Mouse (Mus musculus) limb, embryonic 10.5 days (tissue): ENCODE data around the gene Dusp28. TPM values are rescaled to one million over a fixed set of nuclear protein-coding genes. Genes with fewer than 3 reads are reported as not detected.

ENCODE experiments used
- DNase-seq: peaks from one replicate; pipeline ENCODE4 v3.0.0-alpha.2; 2017; ENCODE audit warnings: low spot score
- H3K27ac ChIP-seq: fragments of 300-500 bp; sonication (generic); 2 replicates; pipeline ENCODE4 v1.5.1; 2016; ENCODE audit warnings: mild to moderate bottlenecking
- H3K27me3 ChIP-seq: fragments of 300-500 bp; sonication (generic); 2 replicates; pipeline ENCODE4 v1.6.1; 2016; ENCODE audit warnings: low read depth, mild to moderate bottlenecking; ENCODE audit not compliant: poor library complexity, severe bottlenecking
- H3K36me3 ChIP-seq: fragments of 300-500 bp; sonication (generic); 2 replicates; pipeline ENCODE4 v1.6.1; 2016; ENCODE audit warnings: mild to moderate bottlenecking, moderate library complexity
- H3K4me1 ChIP-seq: fragments of 300-500 bp; sonication (generic); 2 replicates; pipeline ENCODE4 v1.6.1; 2016
- H3K4me3 ChIP-seq: fragments of 300-500 bp; sonication (generic); 2 replicates; pipeline ENCODE4 v1.5.1; 2016; ENCODE audit warnings: mild to moderate bottlenecking, moderate library complexity
- H3K9me3 ChIP-seq: fragments of 300-500 bp; sonication (generic); replicated peaks from 2 replicates; pipeline ENCODE4 v1.6.1; 2016; ENCODE audit warnings: mild to moderate bottlenecking
- WGBS: fragments of 180-500 bp; shearing (Covaris S2); methylation state at CpG from one replicate; pipeline ENCODE4 v1.1.7; 2016; 5-methylcytosine and 5-hydroxymethylcytosine counted together
- polyA plus RNA-seq: library from polyadenylated mRNA; unstranded; fragments of >200 nt; fragmentation: Nextera tagmentation; extraction: Ambion mirVana; gene quantifications from 2 replicates; pipeline ENCODE4 v1.2.1, GENCODE M21; 2016

Dusp28 gene
- polyA plus RNA-seq, 1 experiment from 2014 or later: 8.8 TPM

DNA sequence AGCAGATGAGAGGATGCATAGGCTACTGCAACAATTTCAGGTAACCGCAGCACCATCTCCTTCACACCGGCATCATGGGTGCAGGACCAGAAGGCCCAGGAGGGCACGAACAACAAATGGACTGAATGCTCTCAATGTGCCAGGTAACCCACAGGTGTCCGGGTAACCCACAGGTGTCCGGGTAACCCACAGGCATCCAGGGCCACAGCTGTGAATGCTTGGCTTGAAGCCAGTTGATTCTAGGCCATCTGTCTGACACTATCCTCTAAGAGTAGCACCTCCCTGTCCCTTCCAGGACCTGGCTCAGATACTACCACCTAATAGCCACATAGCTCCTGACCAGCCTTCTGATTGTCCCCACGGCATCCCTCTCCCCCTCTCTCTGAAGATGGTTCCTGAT lies 24.8 kb upstream of the Dusp28 start:
- no peaks in the 10 kb centered on the region for H3K9me3 ChIP-seq
- peaks cover 12% of the 10 kb centered on the region; the same call in 1 of the 2 replicates for H3K27me3 ChIP-seq
- peaks cover 3% of the 10 kb centered on the region; the same call in 1 of the 2 replicates for H3K4me1 ChIP-seq
- H3K36me3 ChIP-seq: no peaks in the 10 kb centered on the region
- no peak for DNase-seq
- H3K4me3 ChIP-seq: no peak overlapping the region
- 89% methylated on average over 6 of the region's 6 CpGs for WGBS
- no peak overlapping the region for H3K27ac ChIP-seq

DNA sequence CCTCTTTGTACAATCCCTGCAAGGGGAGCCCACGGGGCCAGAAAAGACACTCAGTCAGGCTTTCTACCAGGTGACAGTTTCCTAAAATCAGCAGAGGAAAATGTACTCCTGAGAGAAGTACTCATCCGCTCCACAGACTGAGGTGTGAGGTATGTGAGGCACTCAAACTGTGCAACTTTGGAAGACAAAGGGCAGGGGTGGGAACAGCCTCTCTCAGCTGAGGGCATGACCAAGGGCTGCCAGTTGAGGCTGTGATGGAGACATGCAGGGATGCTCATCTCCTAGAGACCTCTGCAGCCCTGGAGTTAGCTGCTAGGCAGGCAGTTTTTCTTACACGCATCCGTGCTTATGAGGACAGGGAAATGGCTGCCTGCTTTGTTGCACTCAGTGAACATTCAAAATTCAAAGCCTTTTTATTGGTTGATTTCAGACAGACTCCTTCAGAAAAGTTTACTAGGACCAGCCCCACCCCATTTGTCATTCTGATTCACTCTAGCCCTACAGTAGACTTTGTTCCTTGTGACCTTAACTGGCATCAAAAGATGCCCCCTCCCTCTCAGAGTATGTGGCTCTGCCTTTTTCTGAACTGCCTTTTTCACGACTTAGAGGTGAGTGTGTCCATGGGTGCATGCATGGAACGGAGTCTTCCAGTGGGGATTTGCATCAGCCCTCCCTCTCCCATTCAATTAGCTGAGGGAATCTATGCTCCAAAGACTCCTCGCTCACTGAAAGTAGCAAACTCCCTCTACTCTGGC lies 17.7 kb upstream of the Dusp28 start:
- 77% methylated on average over 7 of the region's 7 CpGs for WGBS
- no peak overlapping the region for H3K27ac ChIP-seq
- no peaks in the 10 kb centered on the region for H3K27me3 ChIP-seq
- no peaks in the 10 kb centered on the region for H3K36me3 ChIP-seq
- DNase-seq: no peak
- no peak overlapping the region for H3K4me3 ChIP-seq
- no peaks in the 10 kb centered on the region for H3K4me1 ChIP-seq
- no peaks in the 10 kb centered on the region for H3K9me3 ChIP-seq

DNA sequence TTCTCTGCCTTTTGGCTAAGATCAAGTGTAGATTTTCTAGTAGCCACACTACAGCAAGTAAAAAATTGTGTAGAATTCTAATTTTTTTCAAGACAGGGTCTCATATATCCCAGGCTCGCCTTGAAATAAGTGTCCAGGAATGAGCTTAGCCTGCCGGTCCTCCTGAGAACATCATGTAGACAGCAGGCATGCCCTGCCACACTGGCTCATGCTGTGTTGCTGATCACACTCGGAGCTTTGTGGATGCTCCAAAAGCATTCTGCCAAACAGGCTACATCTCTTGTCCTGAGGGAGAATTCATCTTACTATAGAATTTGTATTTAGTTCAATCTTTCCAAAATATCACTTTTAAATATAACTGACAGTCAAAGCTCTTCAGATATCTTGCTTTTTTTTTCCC lies 14.0 kb upstream of the Dusp28 start:
- H3K4me3 ChIP-seq: no peak overlapping the region
- DNase-seq: no peak
- 76% methylated on average over 3 of the region's 3 CpGs for WGBS
- no peak overlapping the region for H3K27ac ChIP-seq
- no peaks in the 10 kb centered on the region for H3K36me3 ChIP-seq
- H3K4me1 ChIP-seq: no peaks in the 10 kb centered on the region
- H3K9me3 ChIP-seq: no peaks in the 10 kb centered on the region
- no peaks in the 10 kb centered on the region for H3K27me3 ChIP-seq

DNA sequence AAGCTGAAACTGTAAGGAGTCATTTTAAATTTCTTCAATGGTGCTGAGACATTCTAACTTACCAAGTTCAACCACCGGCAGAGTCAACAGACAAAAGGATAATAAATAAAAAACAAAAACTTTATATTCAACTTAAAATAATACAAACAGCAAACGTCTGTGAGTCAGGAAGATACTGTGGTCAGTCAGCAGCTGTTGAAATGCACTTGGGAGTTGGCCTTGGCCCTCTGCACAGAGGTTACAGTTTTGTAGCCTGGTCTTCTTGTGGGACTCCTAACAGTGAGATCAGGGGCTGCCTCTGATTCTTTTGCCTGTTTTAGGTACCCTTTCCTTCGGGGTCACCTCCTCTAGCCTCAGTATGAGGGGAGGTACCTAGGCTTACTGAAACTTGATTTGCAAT lies 12.9 kb upstream of the Dusp28 start:
- Histone ChIP-seq H3K27ac (no peak overlapping the region), H3K27me3 (0 out of 2 replicates have a peak, but pooled peaks cover 4% of the 10 kb centered on the region), H3K36me3 (no peaks in the 10 kb centered on the region), H3K4me3 (no peak overlapping the region), H3K9me3 (no peaks in the 10 kb centered on the region), H3K4me1 (no peaks in the 10 kb centered on the region)
- DNase-seq: no peak
- WGBS: 76% methylated on average over 3 of the region's 3 CpGs

DNA sequence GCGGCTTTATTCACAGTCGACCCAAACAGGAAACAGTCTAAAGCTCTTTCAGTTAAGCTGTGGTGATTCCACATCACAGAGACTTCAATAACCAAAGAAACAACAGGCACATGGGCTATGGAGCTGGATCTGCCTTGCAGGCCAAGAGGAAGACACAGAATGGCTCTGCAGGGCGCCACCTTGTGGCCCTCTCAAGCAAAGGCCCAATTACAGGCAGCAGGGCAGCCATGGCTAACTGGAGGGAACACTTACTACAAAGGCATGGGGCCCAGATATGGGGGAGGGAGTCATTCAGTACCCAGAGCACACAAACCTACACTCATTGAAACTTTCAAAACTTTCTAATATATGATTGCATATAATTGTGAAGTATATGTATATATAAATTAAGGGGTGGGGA lies 11.7 kb upstream of the Dusp28 start:
- Histone ChIP-seq H3K27me3 (peaks cover 11% of the 10 kb centered on the region), H3K36me3 (no peaks in the 10 kb centered on the region), H3K4me1 (no peaks in the 10 kb centered on the region), H3K27ac (no peak overlapping the region), H3K9me3 (no peaks in the 10 kb centered on the region), H3K4me3 (no peak overlapping the region)
- peak; percentile 85 for DNase-seq
- WGBS: 13% methylated on average over 3 of the region's 3 CpGs

DNA sequence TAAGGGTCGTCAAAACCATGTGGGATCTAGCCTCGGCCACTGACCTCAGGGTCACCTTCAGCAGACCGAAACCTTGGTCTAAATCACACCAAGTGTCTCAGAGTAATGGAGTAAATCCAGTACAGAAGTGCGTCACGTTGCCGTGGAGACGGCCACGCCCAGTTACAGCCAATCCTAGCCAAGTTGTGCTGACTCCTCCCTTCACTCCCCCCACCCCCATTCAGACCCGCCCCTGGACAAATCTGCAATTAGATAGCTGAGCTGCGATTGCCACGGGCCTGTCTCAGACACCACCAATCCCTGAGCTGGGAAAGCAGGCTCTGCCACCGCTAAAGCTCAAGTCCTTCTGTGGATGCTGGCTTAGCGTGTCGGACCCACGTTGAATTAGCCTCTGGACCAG lies 4.0 kb upstream of the Dusp28 start, which contains the start of gene Ankmy1:
TSS of gene Ankmy1 (minus strand) at position 121 of the 400 bp plus-strand sequence.
- 2% methylated on average over 15 of the region's 15 CpGs for WGBS
- Histone ChIP-seq H3K4me1 (peaks cover 27% of the 10 kb centered on the region), H3K27me3 (peaks cover 23% of the 10 kb centered on the region), H3K27ac (no peak within 1 kb of the TSS), H3K9me3 (no peaks in the 10 kb centered on the region), H3K36me3 (no peaks in the 10 kb centered on the region), H3K4me3 (peak within 1 kb of the TSS; percentile 46)
- DNase-seq: peak; percentile 85

DNA sequence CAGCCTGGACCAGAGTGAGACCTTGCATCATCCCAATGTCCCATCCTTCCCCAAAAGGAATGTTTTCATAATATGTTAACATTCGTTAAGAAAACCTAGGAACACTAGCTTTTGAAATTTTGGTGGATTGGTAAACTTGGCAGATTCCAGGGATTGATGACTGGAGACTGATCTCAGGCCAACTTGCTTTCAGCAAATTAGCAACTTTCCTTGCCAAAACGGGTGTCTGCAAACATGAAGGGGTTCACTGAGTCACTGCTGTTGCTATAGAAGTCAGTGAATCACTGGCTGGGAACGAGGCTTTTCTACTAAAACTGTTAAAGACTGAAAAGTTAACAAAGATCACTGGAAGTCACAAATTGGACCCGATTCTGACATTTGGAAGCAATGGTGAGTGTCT lies 3.2 kb upstream of the Dusp28 start:
- H3K4me3 ChIP-seq: no peak overlapping the region
- H3K4me1 ChIP-seq: peaks cover 32% of the 10 kb centered on the region
- DNase-seq: no peak
- no peaks in the 10 kb centered on the region for H3K36me3 ChIP-seq
- no peaks in the 10 kb centered on the region for H3K9me3 ChIP-seq
- H3K27me3 ChIP-seq: peaks cover 28% of the 10 kb centered on the region
- H3K27ac ChIP-seq: no peak overlapping the region
- WGBS: 83% methylated on average over 4 of the region's 4 CpGs

DNA sequence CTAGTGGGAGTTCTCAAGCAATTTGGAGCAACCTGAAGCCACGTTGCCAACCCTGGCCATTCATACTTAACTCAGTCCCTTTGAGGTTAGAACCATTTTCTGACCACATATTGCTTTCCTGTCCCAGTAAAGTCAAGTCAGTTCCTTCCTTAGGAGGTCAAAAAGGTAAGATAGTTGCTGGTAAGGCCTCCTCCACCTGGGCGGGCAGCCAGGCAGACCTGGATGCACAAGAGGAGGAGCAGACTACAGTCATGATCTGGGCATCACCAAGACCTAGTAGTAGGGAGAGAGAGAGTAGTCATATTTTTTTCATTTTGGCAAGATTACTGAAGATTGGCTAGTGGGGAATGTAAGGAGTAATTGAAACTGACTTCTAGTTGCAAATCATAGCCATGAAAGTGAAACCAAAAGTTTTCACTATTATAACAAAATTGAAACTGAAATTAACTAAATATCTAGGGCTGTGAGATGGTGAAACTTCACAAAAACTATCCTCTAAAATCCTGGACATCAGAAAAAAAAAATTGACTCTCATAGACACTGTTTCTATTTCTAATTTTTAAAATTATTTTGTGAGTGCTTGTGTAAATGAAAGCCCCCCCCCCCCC lies 974 bp upstream of the Dusp28 start:
- no peak for DNase-seq
- 89% methylated on average over 2 of the region's 2 CpGs for WGBS
- H3K4me3 ChIP-seq: no peak overlapping the region
- no peaks in the 10 kb centered on the region for H3K9me3 ChIP-seq
- H3K27me3 ChIP-seq: peaks cover 31% of the 10 kb centered on the region
- no peaks in the 10 kb centered on the region for H3K36me3 ChIP-seq
- H3K4me1 ChIP-seq: peaks cover 44% of the 10 kb centered on the region
- H3K27ac ChIP-seq: no peak overlapping the region

DNA sequence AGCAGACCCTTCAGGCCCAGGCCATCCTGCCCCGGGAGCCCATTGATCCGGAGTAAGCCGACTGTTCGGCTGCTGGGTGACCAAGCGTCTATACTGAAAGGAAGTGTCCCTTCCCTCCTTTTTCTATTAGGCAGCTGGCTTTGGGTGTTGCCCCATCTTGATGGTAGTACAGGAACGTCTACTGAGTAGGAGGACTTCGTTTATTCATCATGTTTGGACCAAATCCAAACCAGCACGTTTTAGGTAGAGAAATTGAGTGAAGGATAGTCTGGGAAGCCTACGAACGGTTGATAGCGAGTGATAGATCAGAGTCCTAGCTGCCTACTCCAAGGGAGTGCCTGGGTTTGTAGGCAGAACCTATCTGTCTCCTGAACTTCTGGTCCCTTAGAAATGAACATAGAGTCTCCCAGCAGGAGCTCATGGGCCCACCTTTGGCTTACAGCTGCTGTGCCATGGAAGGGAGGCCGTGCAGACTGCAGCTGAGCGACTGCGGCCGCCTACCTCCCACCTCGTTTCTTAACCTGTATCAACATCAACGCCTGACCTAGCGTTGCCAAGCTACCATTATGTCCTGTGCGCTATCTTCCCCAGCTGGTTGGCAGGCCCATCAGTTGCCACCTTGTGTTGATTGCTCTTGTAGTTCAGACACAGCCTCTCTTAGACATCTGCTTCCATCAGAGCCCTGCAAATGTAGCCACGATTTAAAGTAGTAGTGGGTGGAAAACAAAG lies 1.0 kb downstream of the Dusp28 start:
- no peaks in the 10 kb centered on the region for H3K36me3 ChIP-seq
- DNase-seq: no peak
- peaks cover 20% of the 10 kb centered on the region for H3K27me3 ChIP-seq
- peaks cover 57% of the 10 kb centered on the region for H3K4me1 ChIP-seq
- H3K4me3 ChIP-seq: peak overlapping the region; percentile 87
- no peaks in the 10 kb centered on the region for H3K9me3 ChIP-seq
- peak overlapping the region; percentile 91 for H3K27ac ChIP-seq
- WGBS: 50% methylated on average over 20 of the region's 20 CpGs

DNA sequence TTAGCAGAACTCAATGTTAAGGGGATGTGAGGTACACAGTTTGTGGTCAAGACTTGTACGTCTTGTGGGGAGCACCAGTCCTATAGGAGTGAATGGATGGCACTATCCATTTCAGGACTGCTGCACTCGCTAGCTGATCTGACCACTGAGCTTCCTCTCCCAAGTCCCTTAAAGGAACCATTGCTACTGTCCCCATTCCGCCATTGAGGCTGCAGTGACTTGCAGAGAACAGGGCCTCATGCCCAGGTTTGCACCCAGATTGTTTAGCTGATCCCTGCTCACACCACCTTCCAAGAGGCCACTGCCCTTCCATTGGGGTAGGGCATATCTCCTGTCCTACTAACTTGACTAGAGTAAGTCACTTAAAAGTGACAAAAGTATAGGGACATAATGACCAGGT lies 1.9 kb downstream of the Dusp28 start:
- H3K4me3 ChIP-seq: no peak overlapping the region
- no peaks in the 10 kb centered on the region for H3K36me3 ChIP-seq
- no peaks in the 10 kb centered on the region for H3K9me3 ChIP-seq
- WGBS: 92% methylated on average over 3 of the region's 3 CpGs
- no peak for DNase-seq
- H3K4me1 ChIP-seq: peaks cover 52% of the 10 kb centered on the region
- peaks cover 20% of the 10 kb centered on the region for H3K27me3 ChIP-seq
- no peak overlapping the region for H3K27ac ChIP-seq

DNA sequence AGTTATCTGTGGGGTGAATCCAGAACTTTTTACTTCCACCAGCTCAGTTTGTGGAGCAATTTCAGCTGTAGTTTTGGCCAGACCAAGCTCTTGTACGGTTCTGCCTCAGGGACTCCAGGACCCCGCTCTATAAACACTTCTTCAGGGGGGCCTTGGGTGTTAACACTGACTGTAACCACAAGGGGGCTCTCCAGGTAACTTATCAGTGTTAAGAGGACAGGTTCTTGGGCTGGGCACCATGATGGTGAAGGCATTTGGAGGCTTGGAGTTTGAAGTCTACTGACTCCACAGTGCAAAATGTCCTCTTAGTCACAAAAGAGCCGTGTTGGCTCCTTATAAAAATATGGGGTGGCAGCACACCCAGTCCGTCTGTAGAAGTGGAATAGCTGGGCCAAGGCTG lies 2.3 kb downstream of the Dusp28 start:
- no peak for DNase-seq
- 67% methylated on average over 4 of the region's 4 CpGs for WGBS
- Histone ChIP-seq H3K27ac (no peak overlapping the region), H3K36me3 (peaks cover 4% of the 10 kb centered on the region), H3K9me3 (no peaks in the 10 kb centered on the region), H3K4me3 (no peak overlapping the region), H3K27me3 (peaks cover 20% of the 10 kb centered on the region), H3K4me1 (peaks cover 52% of the 10 kb centered on the region)

DNA sequence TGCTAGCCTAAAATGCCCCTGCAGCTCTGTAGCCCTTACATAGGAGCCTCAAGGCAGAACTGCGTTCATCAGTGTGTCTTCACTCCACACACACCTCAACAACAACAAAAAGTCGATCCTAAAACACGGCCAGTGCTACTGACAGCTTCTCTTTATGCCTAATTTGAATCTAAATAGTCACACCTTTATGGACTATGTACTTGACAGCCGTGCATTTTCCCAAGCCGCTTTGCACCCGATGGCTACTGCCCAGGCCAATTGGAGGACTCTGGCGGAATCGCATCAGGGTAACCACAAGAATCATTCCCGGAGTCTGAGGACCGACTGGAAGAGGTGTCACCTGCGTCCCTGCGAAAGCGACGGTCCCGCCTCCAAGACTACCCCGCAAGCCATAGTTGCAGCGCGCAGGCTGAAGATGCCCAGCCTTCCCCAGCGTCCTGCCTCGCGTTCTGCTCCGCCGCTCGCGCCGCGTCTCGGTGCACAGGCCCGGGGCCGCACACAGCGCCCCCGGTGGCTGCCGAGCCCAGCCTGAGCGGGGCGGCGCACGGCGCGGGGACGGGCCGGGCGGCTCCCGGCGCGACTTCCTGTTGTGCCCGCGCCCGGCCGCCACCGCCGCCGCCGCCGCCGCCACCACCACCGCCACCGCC lies 3.6 kb downstream of the Dusp28 start, which contains the start of gene Rnpepl1:
TSS of gene Rnpepl1 (plus strand) at position 545 of the 647 bp plus-strand sequence.
- Histone ChIP-seq H3K27me3 (peaks cover 20% of the 10 kb centered on the region), H3K4me3 (peak within 1 kb of the TSS; percentile 87), H3K4me1 (peaks cover 52% of the 10 kb centered on the region), H3K27ac (peak within 1 kb of the TSS; percentile 93), H3K9me3 (no peaks in the 10 kb centered on the region), H3K36me3 (peaks cover 17% of the 10 kb centered on the region)
- peak; percentile 80 for DNase-seq
- WGBS: under 1% methylated on average over 35 of the region's 57 CpGs
